34 mouse cellular contexts compared by ENCODE assay signal in genomic region chr10:99053111-99053510, GRCm38 (mm10).
"Had no signal": no experiment of that assay in that cellular context is flagged by ENCODE, and none has a peak within 500 bp of the region (broad histone marks: within the 10 kb centered on the region; RNA-seq: fewer than 3 reads in every experiment).

No protein-coding gene starts in this region.

- H3K9ac ChIP-seq: heart, embryonic 12.5 days; heart, embryonic 13.5 days; heart, embryonic 15.5 days; hindbrain, embryonic 12.5 days; hindbrain, embryonic 13.5 days; hindbrain, embryonic 14.5 days; hindbrain, embryonic 15.5 days; intestine, embryonic 15.5 days; kidney, embryonic 15.5 days had no signal

- H3K36me3 ChIP-seq: heart, embryonic 12.5 days; heart, embryonic 13.5 days; heart, embryonic 15.5 days; hindbrain, embryonic 10.5 days; hindbrain, embryonic 12.5 days; hindbrain, embryonic 13.5 days; hindbrain, embryonic 15.5 days; intestine, embryonic 15.5 days; kidney, embryonic 15.5 days had no signal

- H3K27ac ChIP-seq: heart, embryonic 13.5 days; heart, embryonic 15.5 days; hindbrain, embryonic 10.5 days; hindbrain, embryonic 12.5 days; hindbrain, embryonic 13.5 days; hindbrain, embryonic 14.5 days; hindbrain, embryonic 15.5 days; hindbrain, postnatal 0 days; intestine, embryonic 15.5 days; kidney, embryonic 15.5 days; kidney, postnatal 0 days; layer of hippocampus, adult 2 months had no signal

- H3K4me2 ChIP-seq: heart, embryonic 11.5 days; heart, embryonic 12.5 days; heart, embryonic 13.5 days; heart, embryonic 15.5 days; hindbrain, embryonic 12.5 days; hindbrain, embryonic 13.5 days; hindbrain, embryonic 14.5 days; hindbrain, embryonic 15.5 days; intestine, embryonic 15.5 days; kidney, embryonic 15.5 days had no signal

- DNase-seq: heart, postnatal 10 days; heart, postnatal 14 days; heart, postnatal 36 days; heart, postnatal 4 days; kidney, adult 11 months; kidney, adult 18-20 months; kidney, adult 2 months; kidney, adult 8-10 months; kidney, adult 9 months; kidney, postnatal 10 days; kidney, postnatal 14 days; kidney, postnatal 25 days; kidney, postnatal 36 days; kidney, postnatal 4 days; layer of hippocampus, adult 9-11 months; layer of hippocampus, postnatal 36 days had no signal

- ATAC-seq: hindbrain, embryonic 16.5 days; hindbrain, postnatal 0 days; inflammation-experienced regulatory T-cells, adult 6 months; intestine, embryonic 15.5 days; intestine, embryonic 16.5 days; intestine, postnatal 0 days had no signal

- H3K4me3 ChIP-seq: heart, embryonic 12.5 days; heart, embryonic 13.5 days; heart, embryonic 15.5 days; hindbrain, embryonic 10.5 days; hindbrain, embryonic 12.5 days; hindbrain, embryonic 13.5 days; hindbrain, embryonic 15.5 days; intestine, embryonic 15.5 days; kidney, embryonic 15.5 days; layer of hippocampus, adult 2 months had no signal

- H3K4me1 ChIP-seq: heart, embryonic 12.5 days; heart, embryonic 13.5 days; heart, embryonic 15.5 days; hindbrain, embryonic 10.5 days; hindbrain, embryonic 12.5 days; hindbrain, embryonic 13.5 days; hindbrain, embryonic 15.5 days; intestine, embryonic 15.5 days; kidney, embryonic 15.5 days had no signal

- H3K27me3 ChIP-seq: heart, embryonic 12.5 days; heart, embryonic 13.5 days; heart, embryonic 15.5 days; hindbrain, embryonic 12.5 days; hindbrain, embryonic 13.5 days; hindbrain, embryonic 15.5 days; intestine, embryonic 15.5 days; kidney, embryonic 15.5 days had no signal

- H3K9me3 ChIP-seq: heart, embryonic 12.5 days; heart, embryonic 13.5 days; heart, embryonic 15.5 days; hindbrain, embryonic 10.5 days; hindbrain, embryonic 12.5 days; hindbrain, embryonic 13.5 days; hindbrain, embryonic 15.5 days; intestine, embryonic 15.5 days; kidney, embryonic 15.5 days had no signal
